Mouse (Mus musculus) cerebellum, adult (tissue): Measurements from ENCODE around the gene Gcnt2.
"Not testable (repeated sequence)": the region's sequence is repeated elsewhere in the genome, so short reads cannot be mapped to it uniquely, and the experiment has no call there.

ENCODE experiments used
- ATAC-seq: cut with Nextera tagmentation; 2 replicates; pipeline ENCODE4 v1.9.2; 2017; ENCODE audit warnings: mild to moderate bottlenecking, moderate library complexity, mixed read lengths; ENCODE audit not compliant: insufficient number of reproducible peaks, low FRiP score, low TSS enrichment

The Gcnt2 gene

GRCm38 (mm10) chr13:40982759-40983158, 123.2 kb downstream of the Gcnt2 start:
- ATAC-seq = no peak

- no peak for ATAC-seq
These were observed 126.5 kb downstream of the Gcnt2 start for GRCm38 (mm10) chr13:40986081-40986480.

- not testable (repeated sequence) for ATAC-seq
These were observed 128.2 kb downstream of the Gcnt2 start for GRCm38 (mm10) chr13:40987608-40988303.

- no peak for ATAC-seq
These were observed 128.9 kb downstream of the Gcnt2 start for GRCm38 (mm10) chr13:40988418-40988817.

- ATAC-seq = no peak
These were observed 135.1 kb downstream of the Gcnt2 start for GRCm38 (mm10) chr13:40994487-40995263.

- not testable (repeated sequence) for ATAC-seq
These were observed 139.0 kb downstream of the Gcnt2 start for GRCm38 (mm10) chr13:40998537-40998936.

GRCm38 (mm10) chr13:41000140-41000925, 140.8 kb downstream of the Gcnt2 start:
- ATAC-seq = peak; percentile 37

GRCm38 (mm10) chr13:41000926-41001639, 141.5 kb downstream of the Gcnt2 start, which contains the start of gene Pak1ip1:
TSS of gene Pak1ip1 (plus strand) at chr13:41001023.
- peak; percentile 91 for ATAC-seq

GRCm38 (mm10) chr13:41002001-41002400, 142.4 kb downstream of the Gcnt2 start:
- no peak for ATAC-seq

GRCm38 (mm10) chr13:41006244-41006643, 146.7 kb downstream of the Gcnt2 start:
- ATAC-seq = no peak

- no peak for ATAC-seq
These were observed 148.7 kb downstream of the Gcnt2 start for GRCm38 (mm10) chr13:41008271-41008670.

GRCm38 (mm10) chr13:41008946-41009345, 149.4 kb downstream of the Gcnt2 start:
- ATAC-seq = no peak
